ENCODE assay signal across 8 mouse cellular contexts in the genomic region with DNA sequence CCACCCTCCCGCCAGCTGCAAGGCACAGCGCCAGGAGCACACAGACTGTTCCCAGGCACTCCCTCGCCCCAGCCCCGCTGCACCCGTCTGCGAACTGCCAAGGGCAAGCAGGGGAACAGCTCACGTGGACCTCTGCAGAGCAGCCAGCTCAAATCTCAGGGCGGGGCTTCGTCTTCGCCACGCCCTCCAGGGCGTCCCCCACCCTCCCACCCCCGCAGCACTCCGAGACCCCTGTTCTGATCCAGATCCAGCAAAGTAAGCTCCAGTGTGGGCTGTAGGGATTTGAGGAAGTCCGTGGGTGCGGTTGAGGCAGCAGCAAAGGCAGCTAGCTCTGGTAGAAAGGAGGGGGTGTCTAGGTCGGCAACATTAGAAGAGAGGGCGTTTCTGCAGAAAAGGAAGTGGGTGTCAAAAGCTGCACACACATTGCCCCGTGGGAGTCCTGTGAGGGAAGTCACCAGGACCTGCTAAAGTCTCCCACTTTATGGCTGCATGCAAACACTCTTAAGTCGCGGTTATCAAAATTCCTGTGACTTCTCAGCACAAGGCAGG.
DNase-seq lines count a peak whose midpoint lies in the region; ATAC-seq and TF ChIP-seq lines count a peak whose summit lies in the region.

No protein-coding gene starts in this region.

- H3K4me1 ChIP-seq in G1E (ENCODE audit: insufficient read depth, low read depth, low read length), result peaks cover 22% of the 10 kb centered on the region
- H3K4me1 ChIP-seq in hindbrain, embryonic 10.5 days (replicated peaks), result peaks cover 28% of the 10 kb centered on the region

- DNase-seq in G1E (ENCODE audit: low spot score), result peak; percentile 64
- DNase-seq in cerebellum, adult 18-20 months, result peak; percentile 50 to 52
- DNase-seq in hindbrain, embryonic 10.5 days (ENCODE audit: low spot score), result peak; percentile 76
- DNase-seq in layer of hippocampus, postnatal 14 days (ENCODE audit: low spot score in 2 of 2), result peak; percentile 36 to 51
- peak; percentile 92 for DNase-seq in lung, postnatal 14 days
- DNase-seq in ovary, postnatal 36 days (ENCODE audit: low spot score), result peak; percentile 92
- DNase-seq in urinary bladder, adult 18-20 months (ENCODE audit: low spot score in 2 of 2), result peak; percentile 86 to 89

- 2% methylated on average over 21 of the region's 21 CpGs for WGBS in hindbrain, embryonic 10.5 days

- TF ChIP-seq CTCF in G1E (IDR thresholded peaks at IDR 0.05; ENCODE audit: low read depth, low read length), result no peak

- H3K27me3 ChIP-seq in G1E (ENCODE audit: insufficient read depth, low read length), result no peaks in the 10 kb centered on the region
- no peaks in the 10 kb centered on the region; the same call in 1 of the 2 replicates for H3K27me3 ChIP-seq in hindbrain, embryonic 10.5 days (ENCODE audit: insufficient read depth, poor library complexity, severe bottlenecking)

- ATAC-seq in G1E (ENCODE audit: extremely low read depth, insufficient number of reproducible peaks, low FRiP score, poor library complexity, severe bottlenecking), result peak; percentile 81
- ATAC-seq in frontal cortex, adult (ENCODE audit: low TSS enrichment), result peak; percentile 79

- H3K9me3 ChIP-seq in G1E (replicated peaks), result no peaks in the 10 kb centered on the region
- no peaks in the 10 kb centered on the region for H3K9me3 ChIP-seq in hindbrain, embryonic 10.5 days

- H3K4me3 ChIP-seq in G1E (ENCODE audit: low read depth, low read length), result peak overlapping the region; percentile 68; the same call in 1 of the 2 replicates
- H3K4me3 ChIP-seq in hindbrain, embryonic 10.5 days, result peak overlapping the region; percentile 55

- H3K36me3 ChIP-seq in G1E (replicated peaks), result no peaks in the 10 kb centered on the region
- no peaks in the 10 kb centered on the region for H3K36me3 ChIP-seq in hindbrain, embryonic 10.5 days

- peak overlapping the region; percentile 82 for H3K27ac ChIP-seq in hindbrain, embryonic 10.5 days

Comparison
In these comparisons a context has a peak if more than half of its experiments do, and no peak if none do; other contexts are left out.
1. Peak in every context shown above with its lines: DNase-seq, ATAC-seq, H3K4me3 ChIP-seq and H3K27ac ChIP-seq.